Mouse (Mus musculus) midbrain, embryonic 14.5 days (tissue): ENCODE results near the gene B130006D01Rik. TPM values are rescaled to one million over a fixed set of nuclear protein-coding genes. Genes with fewer than 3 reads are reported as not detected.

Experiments
- ATAC-seq: fragments of 200-750 bp; cut with Nextera tagmentation; 2 replicates; pipeline ENCODE4 v1.8.0; 2017; ENCODE audit warnings: moderate number of reproducible peaks, moderate library complexity; ENCODE audit not compliant: low FRiP score, low TSS enrichment
- DNase-seq: peaks from one replicate; pipeline ENCODE4 v3.0.0-alpha.2; 2015
- H3K27ac ChIP-seq: fragments of 300-500 bp; sonication (generic); replicated peaks from 2 replicates; pipeline ENCODE4 v1.5.1; 2014; ENCODE audit warnings: mild to moderate bottlenecking, low read depth, low read length, moderate library complexity
- H3K27me3 ChIP-seq: fragments of 300-500 bp; sonication (generic); 2 replicates; pipeline ENCODE4 v1.6.1; 2014; ENCODE audit warnings: low read length, control low read depth, mixed read lengths; ENCODE audit not compliant: control insufficient read depth, insufficient read depth
- H3K36me3 ChIP-seq: fragments of 300-500 bp; sonication (generic); 2 replicates; pipeline ENCODE4 v1.6.1; 2014; ENCODE audit warnings: low read length, control low read depth; ENCODE audit not compliant: control insufficient read depth, insufficient read depth
- H3K4me1 ChIP-seq: fragments of 300-500 bp; sonication (generic); 2 replicates; pipeline ENCODE4 v1.6.1; 2014; ENCODE audit warnings: mild to moderate bottlenecking, antibody characterized with exemption, low read length, control low read depth; ENCODE audit not compliant: control insufficient read depth, insufficient read depth
- H3K4me2 ChIP-seq: fragments of 300-500 bp; sonication (generic); 2 replicates; pipeline ENCODE4 v1.6.1; 2014; ENCODE audit warnings: mild to moderate bottlenecking, low read length, moderate library complexity
- H3K4me3 ChIP-seq: fragments of 300-500 bp; sonication (generic); replicated peaks from 2 replicates; pipeline ENCODE4 v1.5.1; 2014; ENCODE audit warnings: low read depth, low read length
- H3K9ac ChIP-seq: fragments of 300-500 bp; sonication (generic); replicated peaks from 2 replicates; pipeline ENCODE4 v1.6.1; 2014; ENCODE audit warnings: mild to moderate bottlenecking, low read length, moderate library complexity
- H3K9me3 ChIP-seq: fragments of 300-500 bp; sonication (generic); 2 replicates; pipeline ENCODE4 v1.6.1; 2016; ENCODE audit warnings: low read length, control low read depth, mixed read lengths; ENCODE audit not compliant: control insufficient read depth
- WGBS: fragments of 180-500 bp; shearing (Covaris S2); extraction: QIAGEN DNeasy Blood & Tissue Kit; methylation state at CpG from one replicate; pipeline ENCODE4 v1.1.7; 2014; 5-methylcytosine and 5-hydroxymethylcytosine counted together
- polyA plus RNA-seq: library from polyadenylated mRNA; unstranded; fragments of >200 nt; fragmentation: Nextera tagmentation; extraction: Ambion mirVana; gene quantifications from 2 replicates; pipeline ENCODE4 v1.2.1, GENCODE M21; 2014

Gene B130006D01Rik
- polyA plus RNA-seq, 1 experiment from 2014 or later = 1.5 TPM

GRCm38 (mm10) chr11:95724466-95724865 lies 1.1 kb downstream of the B130006D01Rik start:
- DNase-seq (no peak), ATAC-seq (no peak)
- Histone ChIP-seq H3K27me3 (no peaks in the 10 kb centered on the region), H3K4me1 (no peaks in the 10 kb centered on the region), H3K27ac (no peak overlapping the region), H3K4me3 (no peak overlapping the region), H3K4me2 (no peak overlapping the region), H3K9me3 (no peaks in the 10 kb centered on the region), H3K36me3 (no peaks in the 10 kb centered on the region), H3K9ac (no peak overlapping the region)
- 97% methylated on average over 4 of the region's 4 CpGs for WGBS

- Histone ChIP-seq H3K4me1 (no peaks in the 10 kb centered on the region), H3K27ac (no peak overlapping the region), H3K4me3 (no peak overlapping the region), H3K4me2 (no peak overlapping the region), H3K27me3 (no peaks in the 10 kb centered on the region), H3K9ac (no peak overlapping the region), H3K9me3 (no peaks in the 10 kb centered on the region), H3K36me3 (no peaks in the 10 kb centered on the region)
- 85% methylated on average over 4 of the region's 4 CpGs for WGBS
- DNase-seq = no peak
- ATAC-seq = no peak
Observed at GRCm38 (mm10) chr11:95726156-95726555, 2.8 kb downstream of the B130006D01Rik start.

DNA sequence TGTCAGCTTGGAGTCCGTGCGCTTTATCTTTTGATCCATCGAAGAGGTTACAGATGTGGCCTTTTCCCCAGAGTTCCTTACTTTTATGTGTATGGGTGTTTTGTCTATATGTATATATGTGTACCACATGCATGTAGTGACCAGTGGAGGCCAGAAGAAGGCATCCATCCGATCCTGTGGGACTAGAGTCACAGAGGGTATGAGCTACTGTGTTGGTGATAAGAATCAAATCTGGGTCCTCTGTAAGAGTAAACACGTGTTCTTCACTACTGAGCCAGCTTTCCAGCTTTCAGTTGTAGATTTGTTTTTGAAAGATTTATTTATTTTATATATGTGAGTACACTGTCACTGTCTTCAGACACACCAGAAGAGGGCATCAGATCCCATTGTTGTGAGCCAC lies 4.6 kb downstream of the B130006D01Rik start:
- H3K9ac ChIP-seq = no peak overlapping the region
- no peaks in the 10 kb centered on the region for H3K4me1 ChIP-seq
- H3K9me3 ChIP-seq = no peaks in the 10 kb centered on the region
- DNase-seq = no peak
- no peak overlapping the region for H3K27ac ChIP-seq
- no peak overlapping the region for H3K4me2 ChIP-seq
- no peak overlapping the region for H3K4me3 ChIP-seq
- ATAC-seq = no peak
- no peaks in the 10 kb centered on the region for H3K36me3 ChIP-seq
- WGBS = 93% methylated on average over 5 of the region's 5 CpGs
- H3K27me3 ChIP-seq = no peaks in the 10 kb centered on the region

- no peak overlapping the region for H3K9ac ChIP-seq
- ATAC-seq (no peak), DNase-seq (no peak)
- H3K9me3 ChIP-seq = no peaks in the 10 kb centered on the region
- H3K36me3 ChIP-seq = no peaks in the 10 kb centered on the region
- H3K4me1 ChIP-seq = no peaks in the 10 kb centered on the region
- H3K4me2 ChIP-seq = no peak overlapping the region
- 83% methylated on average over 12 of the region's 12 CpGs for WGBS
- no peak overlapping the region for H3K4me3 ChIP-seq
- H3K27me3 ChIP-seq = no peaks in the 10 kb centered on the region
- H3K27ac ChIP-seq = no peak overlapping the region
Observed at GRCm38 (mm10) chr11:95728916-95729907, 5.8 kb downstream of the B130006D01Rik start.

DNA sequence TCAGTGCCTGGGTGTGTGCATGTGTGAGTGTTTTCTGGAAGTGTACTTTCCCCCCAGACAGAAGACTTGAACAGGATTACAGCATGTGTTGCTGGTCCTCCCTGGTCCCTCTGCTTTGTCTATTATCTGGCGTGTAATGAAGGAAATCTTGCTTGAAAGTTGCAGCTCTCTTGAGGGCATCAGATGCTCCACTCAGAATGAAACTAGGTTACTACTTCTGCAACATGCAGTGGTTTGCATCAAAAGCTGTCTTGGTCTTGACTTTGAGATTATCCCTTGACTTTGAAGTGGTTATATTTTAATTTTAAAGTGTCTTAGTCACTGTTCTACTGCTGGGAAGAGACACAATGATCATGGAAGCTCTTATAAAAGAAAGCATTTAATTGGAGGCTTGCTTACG lies 11.1 kb downstream of the B130006D01Rik start:
- no peak for ATAC-seq
- 92% methylated on average over 2 of the region's 2 CpGs for WGBS
- Histone ChIP-seq H3K36me3 (no peaks in the 10 kb centered on the region), H3K4me2 (no peak overlapping the region), H3K27me3 (no peaks in the 10 kb centered on the region), H3K4me1 (no peaks in the 10 kb centered on the region), H3K9me3 (no peaks in the 10 kb centered on the region), H3K4me3 (no peak overlapping the region), H3K9ac (no peak overlapping the region), H3K27ac (no peak overlapping the region)
- DNase-seq = no peak

DNA sequence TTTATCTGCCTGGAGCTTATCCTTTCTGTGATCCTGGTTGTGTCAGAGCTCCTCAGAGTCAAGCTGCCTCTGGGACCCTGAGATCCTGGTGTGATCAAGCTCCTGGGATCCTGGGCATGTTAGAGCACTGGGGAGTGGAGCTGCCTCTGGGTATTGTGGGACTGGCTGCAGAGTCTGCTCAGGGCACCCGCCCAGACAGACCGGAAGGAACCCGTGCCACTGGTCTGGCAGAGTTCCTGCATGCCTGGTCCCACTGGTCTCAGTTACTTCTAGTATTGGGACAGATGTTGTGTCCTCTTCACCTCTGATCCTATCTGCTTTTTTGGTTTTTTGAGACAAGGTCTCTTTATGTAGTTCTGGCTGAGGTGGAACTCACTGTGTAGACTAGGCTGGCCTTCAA lies 14.4 kb downstream of the B130006D01Rik start:
- Histone ChIP-seq H3K36me3 (no peaks in the 10 kb centered on the region), H3K27me3 (no peaks in the 10 kb centered on the region), H3K9ac (no peak overlapping the region), H3K27ac (no peak overlapping the region), H3K4me1 (no peaks in the 10 kb centered on the region), H3K4me2 (no peak overlapping the region), H3K9me3 (no peaks in the 10 kb centered on the region), H3K4me3 (no peak overlapping the region)
- 92% methylated on average over 3 of the region's 3 CpGs for WGBS
- ATAC-seq (no peak), DNase-seq (no peak)

DNA sequence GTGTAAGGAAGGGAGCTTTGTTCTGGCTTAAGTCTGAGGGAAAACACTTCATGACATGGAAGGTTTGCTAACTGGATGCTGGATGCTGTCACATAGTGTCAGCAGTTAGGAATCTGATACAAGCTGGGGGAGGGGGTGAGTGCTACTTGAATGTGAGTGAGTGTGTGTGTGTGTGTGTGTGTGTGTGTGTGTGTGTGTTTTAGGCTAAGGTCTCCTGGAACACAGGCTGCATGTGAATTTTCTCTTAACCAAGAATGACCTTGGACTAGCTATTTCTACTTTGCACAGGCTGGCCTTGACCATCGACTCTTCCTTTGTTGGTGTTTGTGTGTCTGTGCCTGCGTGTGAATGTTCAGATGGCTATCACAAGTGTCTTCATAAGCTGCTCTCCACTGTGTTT lies 21.1 kb downstream of the B130006D01Rik start:
- Histone ChIP-seq H3K27ac (no peak overlapping the region), H3K4me1 (no peaks in the 10 kb centered on the region), H3K36me3 (peaks cover 7% of the 10 kb centered on the region), H3K27me3 (no peaks in the 10 kb centered on the region), H3K9me3 (no peaks in the 10 kb centered on the region), H3K4me3 (no peak overlapping the region), H3K9ac (no peak overlapping the region), H3K4me2 (no peak overlapping the region)
- ATAC-seq (no peak), DNase-seq (no peak)
- 95% methylated on average over 2 of the region's 2 CpGs for WGBS

DNA sequence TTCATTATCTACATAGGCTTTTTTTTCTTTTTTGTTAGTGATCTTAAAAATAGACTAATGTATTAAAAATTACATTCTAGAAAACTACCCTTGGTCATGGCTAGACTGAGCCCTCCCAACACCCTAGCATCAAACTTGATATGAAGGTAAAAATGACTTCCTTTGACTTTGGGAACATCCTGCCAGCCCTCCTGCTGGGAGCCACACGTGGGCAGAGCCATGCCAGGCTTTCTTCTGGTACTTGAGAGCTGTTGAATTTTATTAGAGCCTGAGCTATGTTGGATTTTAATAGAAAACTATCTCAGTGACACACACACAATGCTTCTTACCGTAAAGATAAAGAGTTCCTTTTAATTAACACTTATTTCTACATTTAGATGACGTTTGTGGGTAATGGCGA lies 23.4 kb downstream of the B130006D01Rik start:
- Histone ChIP-seq H3K4me3 (no peak overlapping the region), H3K4me1 (no peaks in the 10 kb centered on the region)
- DNase-seq = no peak

GRCm38 (mm10) chr11:95748331-95748730 lies 24.9 kb downstream of the B130006D01Rik start:
- Histone ChIP-seq H3K9me3 (no peaks in the 10 kb centered on the region), H3K27ac (no peak overlapping the region), H3K4me2 (no peak overlapping the region), H3K27me3 (no peaks in the 10 kb centered on the region), H3K4me1 (no peaks in the 10 kb centered on the region), H3K36me3 (peaks cover 27% of the 10 kb centered on the region), H3K4me3 (no peak overlapping the region), H3K9ac (no peak overlapping the region)
- DNase-seq (no peak), ATAC-seq (no peak)
- WGBS = 88% methylated on average over 5 of the region's 5 CpGs

More for the DNA sequence above, 23.4 kb downstream of the B130006D01Rik start:
- no peak overlapping the region for H3K4me2 ChIP-seq
- WGBS = 79% methylated on average over 4 of the region's 4 CpGs
- no peaks in the 10 kb centered on the region for H3K9me3 ChIP-seq
- peaks cover 18% of the 10 kb centered on the region for H3K36me3 ChIP-seq
- no peak overlapping the region for H3K27ac ChIP-seq
- ATAC-seq = no peak
- no peaks in the 10 kb centered on the region for H3K27me3 ChIP-seq
- H3K9ac ChIP-seq = no peak overlapping the region
